Mouse (Mus musculus): ENCODE measurements at regions not wholly inside any gene's neighbourhood (a gene's known extent, or its start where the extent isn't known, plus 50 kb on each side); places are given as distances from the start of the nearest gene placed in this dataset. TPM values are rescaled to one million over a fixed set of nuclear protein-coding genes. Genes with fewer than 3 reads are reported as not detected.
"Not testable (repeated sequence)": the region's sequence is repeated elsewhere in the genome, so short reads cannot be mapped to it uniquely, and the experiment has no call there.

- no peaks in the 10 kb centered on the region for H3K27me3 ChIP-seq
- H3K4me1 ChIP-seq: no peaks in the 10 kb centered on the region
- no peak for ATAC-seq (replicated peaks; ENCODE audit: low FRiP score)
- WGBS: 61% methylated on average over 1 of the region's 1 CpGs
- H3K4me2 ChIP-seq: no peak overlapping the region
- H3K9ac ChIP-seq: no peak overlapping the region
- H3K9me3 ChIP-seq (replicated peaks): no peaks in the 10 kb centered on the region
- H3K27ac ChIP-seq: no peak overlapping the region
- H3K4me3 ChIP-seq (replicated peaks): no peak overlapping the region
- H3K36me3 ChIP-seq: no peaks in the 10 kb centered on the region
These were observed 192.3 kb downstream of the 1700008P02Rik start for GRCm38 (mm10) chr3:6427905-6428304.

GRCm38 (mm10) chr3:6400871-6401270, 219.4 kb downstream of the 1700008P02Rik start:
- Histone ChIP-seq H3K36me3 (no peaks in the 10 kb centered on the region), H3K4me1 (no peaks in the 10 kb centered on the region), H3K9me3 (replicated peaks) (no peaks in the 10 kb centered on the region), H3K9ac (no peak overlapping the region), H3K4me2 (no peak overlapping the region), H3K27ac (no peak overlapping the region), H3K27me3 (no peaks in the 10 kb centered on the region), H3K4me3 (replicated peaks) (no peak overlapping the region)
- ATAC-seq (replicated peaks; ENCODE audit: low FRiP score): no peak

- Histone ChIP-seq H3K9me3 (replicated peaks) (no peaks in the 10 kb centered on the region), H3K4me3 (replicated peaks) (no peak overlapping the region), H3K36me3 (no peaks in the 10 kb centered on the region), H3K27ac (no peak overlapping the region), H3K27me3 (no peaks in the 10 kb centered on the region), H3K9ac (no peak overlapping the region), H3K4me2 (no peak overlapping the region), H3K4me1 (no peaks in the 10 kb centered on the region)
- no peak for ATAC-seq (replicated peaks; ENCODE audit: low FRiP score)
These were observed 234.6 kb downstream of the 1700008P02Rik start for GRCm38 (mm10) chr3:6385669-6386068.

GRCm38 (mm10) chr3:6382896-6383295, 237.3 kb downstream of the 1700008P02Rik start:
- Histone ChIP-seq H3K9ac (no peak overlapping the region), H3K4me2 (no peak overlapping the region), H3K27me3 (no peaks in the 10 kb centered on the region), H3K4me1 (no peaks in the 10 kb centered on the region), H3K4me3 (replicated peaks) (no peak overlapping the region), H3K36me3 (no peaks in the 10 kb centered on the region), H3K9me3 (replicated peaks) (no peaks in the 10 kb centered on the region), H3K27ac (no peak overlapping the region)
- no peak for ATAC-seq (replicated peaks; ENCODE audit: low FRiP score)

- no peaks in the 10 kb centered on the region for H3K9me3 ChIP-seq (replicated peaks)
- no peak overlapping the region for H3K4me3 ChIP-seq (replicated peaks)
- H3K4me1 ChIP-seq: no peaks in the 10 kb centered on the region
- H3K4me2 ChIP-seq: no peak overlapping the region
- 28% methylated on average over 1 of the region's 1 CpGs for WGBS
- H3K27me3 ChIP-seq: no peaks in the 10 kb centered on the region
- H3K9ac ChIP-seq: no peak overlapping the region
- ATAC-seq (replicated peaks; ENCODE audit: low FRiP score): no peak
- no peak overlapping the region for H3K27ac ChIP-seq
- H3K36me3 ChIP-seq: no peaks in the 10 kb centered on the region
These were observed 237.9 kb downstream of the 1700008P02Rik start for GRCm38 (mm10) chr3:6382296-6382695.

GRCm38 (mm10) chr3:6381732-6382131, 238.5 kb downstream of the 1700008P02Rik start:
- no peaks in the 10 kb centered on the region for H3K4me1 ChIP-seq
- H3K9me3 ChIP-seq (replicated peaks): no peaks in the 10 kb centered on the region
- 35% methylated on average over 5 of the region's 5 CpGs for WGBS
- ATAC-seq (replicated peaks; ENCODE audit: low FRiP score): no peak
- no peaks in the 10 kb centered on the region for H3K27me3 ChIP-seq
- no peaks in the 10 kb centered on the region for H3K36me3 ChIP-seq
- H3K9ac ChIP-seq: no peak overlapping the region
- no peak overlapping the region for H3K4me3 ChIP-seq (replicated peaks)
- H3K4me2 ChIP-seq: no peak overlapping the region
- no peak overlapping the region for H3K27ac ChIP-seq

GRCm38 (mm10) chr3:6339001-6339400, 281.2 kb downstream of the 1700008P02Rik start:
- not testable (repeated sequence) for H3K36me3 ChIP-seq; ATAC-seq (replicated peaks; ENCODE audit: low FRiP score); H3K9ac ChIP-seq; H3K9me3 ChIP-seq (replicated peaks); H3K27me3 ChIP-seq; H3K27ac ChIP-seq; H3K4me1 ChIP-seq; H3K4me3 ChIP-seq (replicated peaks); H3K4me2 ChIP-seq
- WGBS: 100% methylated on average over 5 of the region's 21 CpGs

GRCm38 (mm10) chr3:6320818-6321504, 299.3 kb downstream of the 1700008P02Rik start:
- no peaks in the 10 kb centered on the region for H3K27me3 ChIP-seq
- H3K36me3 ChIP-seq: no peaks in the 10 kb centered on the region
- 0 out of 2 replicates have a peak overlapping the region, but pooled peaks have one; percentile 5 for H3K4me2 ChIP-seq
- H3K9me3 ChIP-seq (replicated peaks): no peaks in the 10 kb centered on the region
- H3K4me1 ChIP-seq: no peaks in the 10 kb centered on the region
- no peak overlapping the region for H3K27ac ChIP-seq
- H3K4me3 ChIP-seq (replicated peaks): no peak overlapping the region
- no peak overlapping the region for H3K9ac ChIP-seq
- 33% methylated on average over 6 of the region's 6 CpGs for WGBS
- no peak for ATAC-seq (replicated peaks; ENCODE audit: low FRiP score)

GRCm38 (mm10) chr3:6289500-6289899, 330.7 kb downstream of the 1700008P02Rik start:
- Histone ChIP-seq H3K9ac (no peak overlapping the region), H3K4me1 (no peaks in the 10 kb centered on the region), H3K27me3 (no peaks in the 10 kb centered on the region), H3K4me3 (replicated peaks) (no peak overlapping the region), H3K4me2 (no peak overlapping the region), H3K27ac (no peak overlapping the region), H3K36me3 (no peaks in the 10 kb centered on the region), H3K9me3 (replicated peaks) (no peaks in the 10 kb centered on the region)
- no peak for ATAC-seq (replicated peaks; ENCODE audit: low FRiP score)

GRCm38 (mm10) chr3:6280636-6281035, 339.6 kb downstream of the 1700008P02Rik start:
- no peak for ATAC-seq (replicated peaks; ENCODE audit: low FRiP score)
- no peak overlapping the region for H3K9ac ChIP-seq
- no peaks in the 10 kb centered on the region for H3K27me3 ChIP-seq
- no peak overlapping the region for H3K4me2 ChIP-seq
- H3K27ac ChIP-seq: no peak overlapping the region
- no peak overlapping the region for H3K4me3 ChIP-seq (replicated peaks)
- H3K4me1 ChIP-seq: no peaks in the 10 kb centered on the region
- no peaks in the 10 kb centered on the region for H3K36me3 ChIP-seq
- no peaks in the 10 kb centered on the region for H3K9me3 ChIP-seq (replicated peaks)

Small RNA genes lying in the stretch of these regions (microRNA-seq; reads per million reads assigned to microRNA genes)
- not detected for gene Gm23147
